Mouse (Mus musculus): ENCODE data around the gene Snx18. TPM values are rescaled to one million over a fixed set of nuclear protein-coding genes. Genes with fewer than 3 reads are reported as not detected.

Snx18 gene
- total RNA-seq, 1 experiment from 2014 or later, result 30.5 TPM

DNA sequence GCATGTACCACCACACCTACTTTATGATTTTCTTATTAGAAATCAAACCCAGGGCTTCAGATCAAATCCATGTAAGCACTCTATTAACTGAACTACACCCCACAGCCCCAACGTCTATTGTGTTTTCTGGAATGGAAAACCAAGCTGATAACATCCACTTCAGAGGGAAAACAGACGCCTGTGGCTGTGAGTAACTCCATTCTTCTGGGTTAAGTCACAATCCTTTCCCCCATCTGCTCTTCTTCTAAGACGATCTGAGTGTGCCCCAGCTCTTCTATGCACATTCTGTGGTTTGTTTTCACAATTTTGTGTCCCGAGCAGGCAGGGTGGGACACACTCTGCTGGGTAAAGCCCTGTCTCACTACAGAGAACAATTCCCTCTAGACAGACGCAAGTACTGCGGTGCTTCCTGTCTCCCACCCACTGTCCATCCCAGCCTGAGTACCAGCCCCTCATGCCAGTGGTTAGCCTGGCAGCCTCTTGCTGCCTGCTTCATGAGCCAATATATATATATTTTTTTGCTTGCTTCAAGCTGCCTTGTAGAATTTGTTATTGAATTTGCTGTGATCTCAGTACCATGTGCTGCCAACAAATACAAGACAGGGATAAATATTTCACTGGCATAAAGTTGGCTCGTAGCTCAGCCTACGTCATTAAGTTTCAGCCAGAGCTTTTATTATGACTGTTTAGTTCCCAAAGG, 67.3 kb downstream of the Snx18 start:
- ATAC-seq (replicated peaks in 1 of 2; ENCODE audit: insufficient read depth in 1 of 2, low FRiP score in 2 of 2, low TSS enrichment in 1 of 2, low read depth in 1 of 2, poor library complexity in 2 of 2, severe bottlenecking in 2 of 2), result no peak

GRCm38 (mm10) chr13:113549021-113549420, 69.3 kb downstream of the Snx18 start:
- ATAC-seq (replicated peaks in 1 of 2; ENCODE audit: insufficient read depth in 1 of 2, low FRiP score in 2 of 2, low TSS enrichment in 1 of 2, low read depth in 1 of 2, poor library complexity in 2 of 2, severe bottlenecking in 2 of 2), result no peak

GRCm38 (mm10) chr13:113547807-113548426, 70.4 kb downstream of the Snx18 start:
- ATAC-seq (replicated peaks in 1 of 2; ENCODE audit: insufficient read depth in 1 of 2, low FRiP score in 2 of 2, low TSS enrichment in 1 of 2, low read depth in 1 of 2, poor library complexity in 2 of 2, severe bottlenecking in 2 of 2), result no peak

DNA sequence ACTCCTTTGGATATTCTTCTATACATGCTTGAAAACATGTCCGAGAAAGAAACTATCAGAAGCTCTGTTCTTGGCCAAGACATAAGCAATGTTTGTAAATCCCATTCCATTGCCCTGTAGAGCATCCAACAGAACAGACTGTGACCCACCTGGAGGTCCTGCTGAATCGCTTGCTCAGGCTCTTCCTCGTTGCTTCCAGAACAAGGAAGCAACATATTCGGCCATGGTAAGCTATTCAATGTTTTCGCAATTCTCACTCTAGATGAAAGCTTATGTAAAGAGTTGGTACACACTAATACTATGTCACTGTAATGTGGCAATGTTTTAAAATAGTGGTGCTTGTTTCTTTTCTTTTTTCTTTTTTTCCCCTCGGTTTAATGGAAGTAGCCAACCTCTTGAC, 76.0 kb downstream of the Snx18 start:
- no peak for ATAC-seq (replicated peaks in 1 of 2; ENCODE audit: insufficient read depth in 1 of 2, low FRiP score in 2 of 2, low TSS enrichment in 1 of 2, low read depth in 1 of 2, poor library complexity in 2 of 2, severe bottlenecking in 2 of 2)

Other genes starting within 250 kb of the Snx18 start
- not detected in 2 replicates for gene Hspb3, start 45.1 kb upstream of the Snx18 start, total RNA-seq (2017)
- 16.2 and 20.7 TPM in 2 replicates for gene Arl15, start 175.9 kb upstream of the Snx18 start, total RNA-seq (2017)